Mouse (Mus musculus) ES-E14 (cell line): ENCODE results near the gene Psmf1. TPM values are rescaled to one million over a fixed set of nuclear protein-coding genes. Genes with fewer than 3 reads are reported as not detected.

ENCODE experiments used
- DNase-seq: peaks from one replicate; pipeline ENCODE4 v3.0.0-alpha.2; 2013; ENCODE audit warnings: low read depth, low spot score
- H3K27ac ChIP-seq: 2 replicates; pipeline ENCODE4 v1.5.1; 2012; ENCODE audit warnings: low read depth, mild to moderate bottlenecking, low read length, moderate library complexity, mixed read lengths; ENCODE audit not compliant: poor library complexity, insufficient read depth, severe bottlenecking
- H3K36me3 ChIP-seq: 2 replicates; pipeline ENCODE4 v1.6.1; 2012; ENCODE audit warnings: mild to moderate bottlenecking, low read length, moderate library complexity, mixed read lengths; ENCODE audit not compliant: control insufficient read depth, poor library complexity, insufficient read depth, severe bottlenecking
- H3K4me1 ChIP-seq, 2 experiments: fragments of 150-350 bp in 1 of 2; sonication (generic) in 1 of 2; 2 replicates each; pipeline ENCODE4 v1.6.1; 2012; ENCODE audit warnings: low read length in 2 of 2, mild to moderate bottlenecking in 1 of 2, mixed read lengths in 1 of 2; ENCODE audit not compliant: control insufficient read depth in 2 of 2, insufficient read depth in 2 of 2, poor library complexity in 1 of 2
- H3K4me3 ChIP-seq, 2 experiments: fragments of 150-350 bp in 1 of 2; sonication (generic) in 1 of 2; 2 replicates each; pipeline ENCODE4 v1.5.1; 2012; ENCODE audit warnings: low read length in 2 of 2, low read depth in 1 of 2, mild to moderate bottlenecking in 1 of 2, mixed read lengths in 1 of 2; ENCODE audit not compliant: insufficient read depth in 1 of 2, poor library complexity in 1 of 2, severe bottlenecking in 1 of 2
- H3K9ac ChIP-seq: 2 replicates; pipeline ENCODE4 v1.6.1; 2012; ENCODE audit warnings: low read depth, mild to moderate bottlenecking, low read length, mixed read lengths; ENCODE audit not compliant: poor library complexity, insufficient read depth, severe bottlenecking
- H3K9me3 ChIP-seq: fragments of 150-350 bp; sonication (generic); 2 replicates; pipeline ENCODE4 v1.6.1; 2012; ENCODE audit warnings: low read depth, mild to moderate bottlenecking, low read length; ENCODE audit not compliant: control insufficient read depth, insufficient read depth
- CHD2 ChIP-seq: IDR thresholded peaks from 2 replicates; pipeline ENCODE4 v1.6.1; 2014; ENCODE audit warnings: mild to moderate bottlenecking, low read depth, low read length, inconsistent platforms
- HCFC1 ChIP-seq: IDR thresholded peaks from 2 replicates; pipeline ENCODE4 v1.6.1; 2012; ENCODE audit warnings: low read length, inconsistent platforms, borderline replicate concordance; ENCODE audit not compliant: insufficient read depth
- MAFK ChIP-seq: IDR thresholded peaks from 2 replicates; pipeline ENCODE4 v1.6.1; 2014; ENCODE audit warnings: mild to moderate bottlenecking, low read depth, low read length, inconsistent platforms; ENCODE audit not compliant: insufficient read depth
- ZC3H11A ChIP-seq: IDR thresholded peaks from 2 replicates; pipeline ENCODE4 v1.6.1; 2012; ENCODE audit warnings: low read depth, mild to moderate bottlenecking, inconsistent platforms, low read length, borderline replicate concordance
- ZNF384 ChIP-seq: IDR thresholded peaks from 2 replicates; pipeline ENCODE4 v1.6.1; 2012; ENCODE audit warnings: low read depth, low read length, inconsistent platforms
- in situ Hi-C, 2 experiments: fragments of 600-800 bp; cut with MboI; formaldehyde crosslinking; loops; one replicate each; pipeline ENCODE4 v1.15.1; 2025; ENCODE audit warnings: low sequenced_read_pairs in 2 of 2, inconsistent platforms in 1 of 2; ENCODE audit not compliant: unreplicated experiment in 2 of 2
- total RNA-seq: library from RNA; depleted of rRNA; stranded (reverse); fragments of 300-350 nt; gene quantifications from 2 replicates; pipeline ENCODE4 v1.2.3, GENCODE M21; 2012

The Psmf1 gene
- total RNA-seq, 1 experiment: 21.7 TPM

DNA sequence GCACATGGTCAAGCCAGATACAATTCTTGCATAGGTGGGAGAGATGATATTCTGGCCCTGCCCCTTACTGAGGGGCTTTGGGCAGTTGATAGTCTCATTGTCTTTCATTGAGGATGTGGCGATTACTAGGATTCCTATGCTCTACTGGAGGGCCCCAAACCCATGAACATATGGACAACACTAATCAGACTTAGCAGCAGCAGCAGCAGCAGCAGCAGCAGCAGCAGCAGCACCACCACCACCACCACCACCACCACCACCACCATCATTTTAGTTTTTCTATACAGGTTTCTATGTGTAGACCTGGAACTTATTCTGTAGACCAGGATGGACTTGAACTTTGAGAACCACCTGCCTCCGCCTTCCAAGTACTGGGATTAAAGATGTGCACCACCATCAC, 39.5 kb upstream of the Psmf1 start:
- TF ChIP-seq CHD2 (no peak), MAFK (no peak), ZNF384 (no peak), HCFC1 (no peak), ZC3H11A (no peak)
- in situ Hi-C loops: no loop called here
- H3K27ac ChIP-seq: no peak overlapping the region
- H3K4me3 ChIP-seq: no peak overlapping the region
- DNase-seq: no peak
- no peak overlapping the region for H3K9ac ChIP-seq
- H3K36me3 ChIP-seq: no peaks in the 10 kb centered on the region
- no peaks in the 10 kb centered on the region for H3K9me3 ChIP-seq
- no peaks in the 10 kb centered on the region for H3K4me1 ChIP-seq

- Histone ChIP-seq H3K27ac (no peak overlapping the region), H3K4me3 (no peak overlapping the region), H3K9me3 (no peaks in the 10 kb centered on the region), H3K9ac (no peak overlapping the region), H3K4me1 (no peaks in the 10 kb centered on the region; a peak in 1 of 4 replicates), H3K36me3 (no peaks in the 10 kb centered on the region)
- TF ChIP-seq HCFC1: no peak
- in situ Hi-C loops: no loop called here
- no peak for DNase-seq
Observed at GRCm38 (mm10) chr2:151777366-151777765, 33.4 kb upstream of the Psmf1 start.

GRCm38 (mm10) chr2:151773476-151773875, 29.5 kb upstream of the Psmf1 start:
- Histone ChIP-seq H3K36me3 (no peaks in the 10 kb centered on the region), H3K4me1 (no peaks in the 10 kb centered on the region; a peak in 1 of 4 replicates), H3K4me3 (no peak overlapping the region), H3K27ac (no peak overlapping the region), H3K9me3 (no peaks in the 10 kb centered on the region), H3K9ac (no peak overlapping the region)
- no peak for DNase-seq
- in situ Hi-C loops: no loop called here
- TF ChIP-seq ZNF384 (no peak), MAFK (no peak), ZC3H11A (no peak), CHD2 (no peak), HCFC1 (no peak)

- no peak for DNase-seq
- in situ Hi-C loops: no loop called here
- no peaks in the 10 kb centered on the region for H3K9me3 ChIP-seq
Observed at GRCm38 (mm10) chr2:151772169-151772568, 28.2 kb upstream of the Psmf1 start.

DNA sequence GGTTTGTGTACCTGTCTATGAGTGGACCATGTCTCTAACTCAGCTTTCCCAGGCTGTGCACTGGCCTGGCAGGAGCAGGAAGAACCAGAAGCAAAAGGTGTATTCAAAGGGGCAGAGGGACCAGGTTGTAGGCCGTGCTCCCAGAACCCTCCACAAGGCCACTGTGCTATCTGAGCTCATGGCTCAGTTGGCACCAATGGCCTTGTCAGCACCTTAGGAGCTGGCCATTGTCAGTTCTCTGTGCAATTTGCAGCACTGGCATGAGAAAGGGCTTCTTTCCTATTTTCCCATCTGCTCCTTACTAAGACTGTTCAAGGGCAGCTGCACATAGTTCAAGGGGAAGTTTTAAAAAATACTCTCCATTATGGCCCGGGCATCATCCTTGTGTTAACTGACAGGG, 20.6 kb upstream of the Psmf1 start:
- no peak for DNase-seq
- no peaks in the 10 kb centered on the region for H3K9me3 ChIP-seq
- no peak overlapping the region for H3K9ac ChIP-seq
- TF ChIP-seq MAFK (no peak), ZNF384 (no peak), CHD2 (no peak), HCFC1 (no peak), ZC3H11A (no peak)
- H3K27ac ChIP-seq: peak overlapping the region; percentile 60; the same call in 1 of the 2 replicates
- H3K4me3 ChIP-seq: no peak overlapping the region
- in situ Hi-C loops: no loop called here
- no peaks in the 10 kb centered on the region for H3K4me1 ChIP-seq
- H3K36me3 ChIP-seq: no peaks in the 10 kb centered on the region

More at GRCm38 (mm10) chr2:151772169-151772568, 28.2 kb upstream of the Psmf1 start:
- H3K27ac ChIP-seq: no peak overlapping the region
- H3K4me3 ChIP-seq: no peak overlapping the region
- H3K4me1 ChIP-seq: no peaks in the 10 kb centered on the region; a peak in 1 of 4 replicates
- H3K9ac ChIP-seq: no peak overlapping the region
- H3K36me3 ChIP-seq: no peaks in the 10 kb centered on the region
- TF ChIP-seq MAFK (no peak), HCFC1 (no peak), ZNF384 (no peak), CHD2 (no peak), ZC3H11A (no peak)
